Mouse (Mus musculus): ENCODE data around the gene Tnrc6c.

- TF ChIP-seq CTCF (IDR thresholded peaks at IDR 0.05; ENCODE audit: extremely low read depth, insufficient read depth, insufficient read length, insufficient replicate concordance): no peak
- no peak for TF ChIP-seq POLR2A (IDR thresholded peaks at IDR 0.05; ENCODE audit: low read depth, low read length)
Measured at GRCm38 (mm10) chr11:117652907-117653306, 1.2 kb upstream of the Tnrc6c start.
